Comparison of ENCODE assay signal across 8 mouse cellular contexts in genomic region chr13:62652681-62653368, GRCm38 (mm10). TPM values are rescaled to one million over a fixed set of nuclear protein-coding genes. Genes with fewer than 3 reads are reported as not detected.
DNase-seq lines count a peak whose midpoint lies in the region; ATAC-seq lines count a peak whose summit lies in the region.
"Not testable (repeated sequence)": the region's sequence is repeated elsewhere in the genome, so short reads cannot be mapped to it uniquely, and the experiment has no call there.

No protein-coding gene starts in this region.

- peak overlapping the region; percentile 72 for H3K9ac ChIP-seq in hindbrain, embryonic 13.5 days

- H3K4me1 ChIP-seq in hindbrain, embryonic 13.5 days (replicated peaks), result not testable (repeated sequence)

- H3K36me3 ChIP-seq in hindbrain, embryonic 13.5 days, result peaks cover 14% of the 10 kb centered on the region

- peak; percentile 85 for DNase-seq in NIH3T3 (ENCODE audit: low read depth)
- peak; percentile 78 for DNase-seq in cerebellum, adult 9-11 months
- DNase-seq in frontal cortex, postnatal 14 days (ENCODE audit: low spot score in 2 of 2), result peak; percentile 40 to 53
- peak; percentile 47 to 89 for DNase-seq in layer of hippocampus, postnatal 14 days (ENCODE audit: low spot score in 2 of 2)
- peak; percentile 87 for DNase-seq in lung, postnatal 10 days
- DNase-seq in ovary, postnatal 14 days (ENCODE audit: low spot score), result peak; percentile 47
- DNase-seq in thymus, postnatal 14 days, result peak; percentile 77

- H3K27ac ChIP-seq in hindbrain, embryonic 13.5 days, result not testable (repeated sequence)

- H3K9me3 ChIP-seq in hindbrain, embryonic 13.5 days, result not testable (repeated sequence)

- H3K4me2 ChIP-seq in hindbrain, embryonic 13.5 days, result peak overlapping the region; percentile 52

- peak; percentile 100 for ATAC-seq in hindbrain, embryonic 13.5 days (ENCODE audit: low FRiP score)

- H3K27me3 ChIP-seq in hindbrain, embryonic 13.5 days, result not testable (repeated sequence)

- 4% methylated on average over 16 of the region's 16 CpGs for WGBS in hindbrain, embryonic 13.5 days

- H3K4me3 ChIP-seq in hindbrain, embryonic 13.5 days, result peak overlapping the region; percentile 50

RNA-seq across cellular contexts. Expression of gene 6720489N17Rik, which starts 28.8 kb away (rescaled TPM):
- polyA plus RNA-seq in hindbrain, embryonic 13.5 days (2015; fragmentation: Nextera tagmentation; extraction: Ambion mirVana), result 8.5 and 9.4 TPM in 2 replicates
- 1 to 10 TPM; 3.2 TPM for total RNA-seq in layer of hippocampus, postnatal 14 days (2021)
